Mouse (Mus musculus) MEL (cell line): Measurements from ENCODE around the gene Zfp146. TPM values are rescaled to one million over a fixed set of nuclear protein-coding genes. Genes with fewer than 3 reads are reported as not detected.

Experiments used
- DNase-seq: peaks from one replicate; pipeline ENCODE4 v3.0.0; 2011; ENCODE audit warnings: low read depth, low spot score
- H3K27ac ChIP-seq: 2 replicates; pipeline ENCODE4 v1.5.1; 2012; ENCODE audit warnings: low read depth, mild to moderate bottlenecking, control low read depth, low read length, moderate library complexity; ENCODE audit not compliant: control insufficient read depth
- H3K27me3 ChIP-seq, 2 experiments: fragments of 150-350 bp in 1 of 2; sonication (generic) in 1 of 2; 2 replicates each; pipeline ENCODE4 v1.6.1; 2012; ENCODE audit warnings: low read length in 2 of 2, mild to moderate bottlenecking in 2 of 2, improper control_type of control experiment in 1 of 2, moderate library complexity in 1 of 2; ENCODE audit not compliant: insufficient read depth in 2 of 2, control insufficient read depth in 1 of 2
- H3K36me3 ChIP-seq, 2 experiments: 2 replicates each; pipeline ENCODE4 v1.6.1; 2012 to 2014; ENCODE audit warnings: low read length in 2 of 2, improper control_type of control experiment in 1 of 2, inconsistent platforms in 1 of 2, mild to moderate bottlenecking in 1 of 2; ENCODE audit not compliant: insufficient read depth in 2 of 2, control insufficient read depth in 1 of 2
- H3K4me1 ChIP-seq, 2 experiments: fragments of 150-350 bp in 1 of 2; sonication (generic) in 1 of 2; 2 replicates each; pipeline ENCODE4 v1.6.1; 2012; ENCODE audit warnings: low read length in 2 of 2, improper control_type of control experiment in 1 of 2, mild to moderate bottlenecking in 1 of 2; ENCODE audit not compliant: insufficient read depth in 2 of 2, control insufficient read depth in 1 of 2
- H3K4me3 ChIP-seq, 2 experiments: fragments of 150-350 bp in 1 of 2; sonication (generic) in 1 of 2; 2 replicates each; pipeline ENCODE4 v1.5.1; 2012; ENCODE audit warnings: low read depth in 2 of 2, low read length in 2 of 2, mild to moderate bottlenecking in 2 of 2, moderate library complexity in 2 of 2, control low read depth in 1 of 2, improper control_type of control experiment in 1 of 2; ENCODE audit not compliant: control insufficient read depth in 1 of 2, insufficient read depth in 1 of 2
- H3K79me2 ChIP-seq: 2 replicates; pipeline ENCODE4 v1.6.1; 2012; ENCODE audit warnings: mild to moderate bottlenecking, low read length, moderate library complexity; ENCODE audit not compliant: control insufficient read depth, poor library complexity, insufficient read depth
- H3K9ac ChIP-seq: 2 replicates; pipeline ENCODE4 v1.6.1; 2012; ENCODE audit warnings: low read depth, mild to moderate bottlenecking, control low read depth, low read length, moderate library complexity; ENCODE audit not compliant: control insufficient read depth, poor library complexity, severe bottlenecking
- H3K9me3 ChIP-seq: fragments of 150-350 bp; sonication (generic); replicated peaks from 2 replicates; pipeline ENCODE4 v1.6.1; 2012; ENCODE audit warnings: mild to moderate bottlenecking, low read length, improper control_type of control experiment, moderate library complexity; ENCODE audit not compliant: insufficient read depth
- BHLHE40 ChIP-seq: IDR thresholded peaks from 2 replicates; pipeline ENCODE4 v1.6.1; 2012; ENCODE audit warnings: low read depth, mild to moderate bottlenecking, inconsistent platforms, low read length, improper control_type of control experiment, borderline replicate concordance
- CHD1 ChIP-seq: IDR thresholded peaks from 2 replicates; pipeline ENCODE4 v1.6.1; 2012; ENCODE audit warnings: low read depth, mild to moderate bottlenecking, inconsistent platforms, low read length, improper control_type of control experiment
- CTCF ChIP-seq, 3 experiments: IDR thresholded peaks in 2 of 3; conservative IDR thresholded peaks in 1 of 3; 2 replicates each; pipeline ENCODE4 v1.5.1; 2011 to 2012; ENCODE audit warnings: low read length in 3 of 3, low read depth in 2 of 3, mild to moderate bottlenecking in 2 of 3, improper control_type of control experiment in 1 of 3, inconsistent platforms in 1 of 3, mixed read lengths in 1 of 3, moderate library complexity in 1 of 3; ENCODE audit not compliant: control insufficient read depth in 1 of 3, insufficient read depth in 1 of 3, poor library complexity in 1 of 3, severe bottlenecking in 1 of 3
- GABPA ChIP-seq: IDR thresholded peaks from 2 replicates; pipeline ENCODE4 v1.6.1; 2012; ENCODE audit warnings: low read depth, mild to moderate bottlenecking, inconsistent platforms, low read length, improper control_type of control experiment, moderate library complexity
- GATA1 ChIP-seq: IDR thresholded peaks from 2 replicates; pipeline ENCODE4 v1.6.1; 2011; ENCODE audit warnings: low read depth, low read length, improper control_type of control experiment
- HCFC1 ChIP-seq: IDR thresholded peaks from 2 replicates; pipeline ENCODE4 v1.6.1; 2012; ENCODE audit warnings: low read depth, mild to moderate bottlenecking, inconsistent platforms, low read length, improper control_type of control experiment, moderate library complexity
- JUND ChIP-seq: IDR thresholded peaks from 2 replicates; pipeline ENCODE4 v1.6.1; 2011; ENCODE audit warnings: low read depth, mild to moderate bottlenecking, improper control_type of control experiment, low read length
- KAT2A ChIP-seq: conservative IDR thresholded peaks from 2 replicates; pipeline ENCODE4 v1.6.1; 2012; ENCODE audit warnings: low read depth, low read length, improper control_type of control experiment, inconsistent platforms
- MXI1 ChIP-seq: IDR thresholded peaks from 2 replicates; pipeline ENCODE4 v1.6.1; 2011; ENCODE audit warnings: mild to moderate bottlenecking, low read depth, low read length, improper control_type of control experiment
- MYB ChIP-seq: IDR thresholded peaks from 2 replicates; pipeline ENCODE4 v1.6.1; 2011; ENCODE audit warnings: mild to moderate bottlenecking, low read depth, low read length, improper control_type of control experiment
- MYC ChIP-seq: IDR thresholded peaks from 2 replicates; pipeline ENCODE4 v1.6.1; 2011; ENCODE audit warnings: low read depth, mild to moderate bottlenecking, low read length, improper control_type of control experiment, moderate library complexity
- POLR2AphosphoS5 ChIP-seq: IDR thresholded peaks from 2 replicates; pipeline ENCODE4 v1.6.1; 2012; ENCODE audit warnings: low read depth, borderline replicate concordance, mild to moderate bottlenecking, inconsistent platforms, low read length, moderate library complexity, mixed read lengths
- RAD21 ChIP-seq: IDR thresholded peaks from 2 replicates; pipeline ENCODE4 v1.6.1; 2011; ENCODE audit warnings: mild to moderate bottlenecking, low read depth, low read length, improper control_type of control experiment
- RCOR1 ChIP-seq: IDR thresholded peaks from 2 replicates; pipeline ENCODE4 v1.6.1; 2012; ENCODE audit warnings: low read depth, mild to moderate bottlenecking, inconsistent platforms, low read length, improper control_type of control experiment
- SIN3A ChIP-seq: IDR thresholded peaks from 2 replicates; pipeline ENCODE4 v1.6.1; 2012; ENCODE audit warnings: low read length, improper control_type of control experiment, inconsistent platforms
- SMC3 ChIP-seq: IDR thresholded peaks from 2 replicates; pipeline ENCODE4 v1.6.1; 2011; ENCODE audit warnings: low read depth, low read length, improper control_type of control experiment
- TAL1 ChIP-seq: IDR thresholded peaks from 2 replicates; pipeline ENCODE4 v1.6.1; 2012; ENCODE audit warnings: mild to moderate bottlenecking, inconsistent platforms, low read length, moderate library complexity, mixed read lengths
- TBP ChIP-seq: IDR thresholded peaks from 2 replicates; pipeline ENCODE4 v1.8.0; 2011; ENCODE audit warnings: low read depth, low read length, improper control_type of control experiment
- UBTF ChIP-seq: IDR thresholded peaks from 2 replicates; pipeline ENCODE4 v1.6.1; 2012; ENCODE audit warnings: low read depth, mild to moderate bottlenecking, inconsistent platforms, low read length, improper control_type of control experiment, moderate library complexity, borderline replicate concordance; ENCODE audit not compliant: insufficient read depth
- USF1 ChIP-seq: IDR thresholded peaks from 2 replicates; pipeline ENCODE4 v1.6.1; 2014; ENCODE audit warnings: low read depth, mild to moderate bottlenecking, inconsistent platforms, low read length, improper control_type of control experiment, moderate library complexity
- USF2 ChIP-seq, 2 experiments: IDR thresholded peaks; 2 replicates each; pipeline ENCODE4 v1.6.1; 2011 to 2012; ENCODE audit warnings: improper control_type of control experiment in 2 of 2, low read length in 2 of 2, borderline replicate concordance in 1 of 2, inconsistent platforms in 1 of 2, low read depth in 1 of 2, mild to moderate bottlenecking in 1 of 2; ENCODE audit not compliant: insufficient read depth in 1 of 2
- ZC3H11A ChIP-seq: IDR thresholded peaks from 2 replicates; pipeline ENCODE4 v1.6.1; 2012; ENCODE audit warnings: low read depth, mild to moderate bottlenecking, inconsistent platforms, low read length, improper control_type of control experiment
- ZNF384 ChIP-seq: IDR thresholded peaks from 2 replicates; pipeline ENCODE4 v1.6.1; 2012; ENCODE audit warnings: low read depth, mild to moderate bottlenecking, inconsistent platforms, low read length, improper control_type of control experiment
- polyA plus RNA-seq, 2 experiments: library from polyadenylated mRNA; stranded (reverse) in 1 of 2; unstranded in 1 of 2; fragments of >175 nt in 1 of 2; fragments of >200 nt in 1 of 2; gene quantifications; 2 replicates each; pipeline versions ENCODE4 v1.2.1 to v1.2.4; 2012; ENCODE audit warnings: low replicate concordance in 2 of 2, low read depth in 1 of 2; ENCODE audit not compliant: insufficient read length in 2 of 2, insufficient read depth in 1 of 2, missing spikeins in 1 of 2
- total RNA-seq: library from RNA; depleted of rRNA; stranded (reverse); fragments of 300-350 nt; gene quantifications from 2 replicates; pipeline ENCODE4 v1.2.3, GENCODE M21; 2012

Gene Zfp146
- total and polyA plus RNA-seq, 3 experiments, result 35.5 to 38.9 TPM; not detected in 1

DNA sequence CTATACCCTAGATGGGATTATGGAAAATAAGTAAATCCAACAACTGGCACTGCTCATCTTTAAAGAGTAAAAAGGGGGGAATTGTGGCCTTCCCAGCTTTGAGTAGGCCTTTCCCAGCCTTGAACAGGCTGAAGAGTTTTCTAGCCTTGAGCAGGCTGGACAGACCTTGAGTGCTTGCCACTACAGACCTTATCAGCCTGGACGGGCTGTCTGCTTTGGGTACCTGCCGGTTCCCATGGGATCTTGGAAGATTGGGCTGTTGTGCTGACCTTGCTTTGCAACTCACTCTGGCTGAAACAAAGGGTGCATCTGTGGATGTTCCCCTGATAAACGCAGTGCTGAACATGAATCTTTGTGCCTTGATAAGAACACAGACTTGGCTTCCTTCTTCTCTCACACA lies 44.3 kb upstream of the Zfp146 start:
- Histone ChIP-seq H3K79me2 (no peaks in the 10 kb centered on the region), H3K27ac (no peak overlapping the region), H3K27me3 (no peaks in the 10 kb centered on the region), H3K36me3 (no peaks in the 10 kb centered on the region), H3K9ac (no peak overlapping the region), H3K4me3 (no peak overlapping the region), H3K9me3 (no peaks in the 10 kb centered on the region), H3K4me1 (no peaks in the 10 kb centered on the region; a peak in 1 of 4 replicates)
- TF ChIP-seq MXI1 (no peak), TBP (no peak), BHLHE40 (no peak), GATA1 (no peak), GABPA (no peak), USF1 (no peak), UBTF (no peak), CTCF (IDR thresholded peaks at IDR 0.05 in 2 of 3, conservative IDR thresholded peaks at IDR 0.05 in 1 of 3; ENCODE audit: control insufficient read depth in 1 of 3, insufficient read depth in 1 of 3, low read depth in 2 of 3, low read length in 3 of 3, poor library complexity in 1 of 3, severe bottlenecking in 1 of 3) (no peak), MYB (no peak), POLR2AphosphoS5 (no peak), KAT2A (no peak), RCOR1 (no peak)
- no peak for DNase-seq

DNA sequence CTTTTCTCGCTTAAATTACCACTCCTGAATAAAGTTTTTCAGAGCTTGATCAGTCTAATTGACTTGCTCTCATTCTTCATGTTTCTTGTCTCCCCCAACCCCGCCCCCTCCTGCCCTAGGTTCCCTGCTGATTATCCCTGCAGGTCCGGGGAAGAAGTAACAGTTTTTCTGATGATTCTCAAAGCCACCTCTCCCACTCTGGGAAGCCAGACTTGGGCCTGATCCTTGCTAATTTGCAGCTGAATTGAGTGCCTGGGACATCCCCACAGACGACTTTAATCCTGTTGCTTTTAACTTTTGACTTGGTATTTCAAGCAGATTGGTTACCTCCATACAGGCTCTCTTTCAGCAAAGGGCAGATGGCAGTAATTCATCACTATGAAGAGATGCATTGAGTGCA lies 41.5 kb upstream of the Zfp146 start:
- Histone ChIP-seq H3K4me3 (no peak overlapping the region), H3K79me2 (no peaks in the 10 kb centered on the region), H3K4me1 (no peaks in the 10 kb centered on the region), H3K27me3 (peaks cover 0 to under 1% of the 10 kb centered on the region in 2 experiments; a peak in 2 of 4 replicates), H3K27ac (no peak overlapping the region), H3K36me3 (no peaks in the 10 kb centered on the region), H3K9me3 (no peaks in the 10 kb centered on the region), H3K9ac (no peak overlapping the region)
- DNase-seq, result no peak
- TF ChIP-seq TAL1 (no peak), HCFC1 (no peak), SMC3 (no peak), MXI1 (no peak), GATA1 (no peak), MYC (no peak), ZNF384 (no peak), RAD21 (no peak), RCOR1 (no peak), BHLHE40 (no peak), ZC3H11A (no peak), SIN3A (no peak), JUND (no peak), USF2 (IDR thresholded peaks at IDR 0.05; ENCODE audit: borderline replicate concordance in 1 of 2, insufficient read depth in 1 of 2, low read depth in 1 of 2, low read length in 2 of 2) (no peak), TBP (no peak), CTCF (IDR thresholded peaks at IDR 0.05 in 2 of 3, conservative IDR thresholded peaks at IDR 0.05 in 1 of 3; ENCODE audit: control insufficient read depth in 1 of 3, insufficient read depth in 1 of 3, low read depth in 2 of 3, low read length in 3 of 3, poor library complexity in 1 of 3, severe bottlenecking in 1 of 3) (no peak), GABPA (no peak), UBTF (no peak), CHD1 (no peak)
